Mouse (Mus musculus) mouse embryonic stem cell (cell line): ENCODE data around the gene Ypel3.

Experiments
- in situ Hi-C, 2 experiments: fragments of 300-500 bp; cut with MboI; formaldehyde crosslinking; loops; 1 replicate in 1 of 2; 3 replicates in 1 of 2; pipeline ENCODE4 v1.14.3; 2019 to 2020; ENCODE audit warnings: low sequenced_read_pairs in 2 of 2, low pct_unique_long_range_greater_than_20kb in 1 of 2, mixed read lengths in 1 of 2; ENCODE audit not compliant: unreplicated experiment in 1 of 2

Gene Ypel3

GRCm38 (mm10) chr7:126785056-126785455 is 8.3 kb downstream of the Ypel3 start:
- in situ Hi-C loops = no loop called here

GRCm38 (mm10) chr7:126786142-126786541 is 9.4 kb downstream of the Ypel3 start:
- in situ Hi-C loops = no loop called here

- in situ Hi-C loops = no loop called here
Measured at GRCm38 (mm10) chr7:126789141-126789540, 12.4 kb downstream of the Ypel3 start.

GRCm38 (mm10) chr7:126791851-126792720 is 15.3 kb downstream of the Ypel3 start, which contains the start of gene Ppp4c:
Ppp4c (minus strand) TSS chr7:126792496.
- in situ Hi-C loops = no loop called here

- in situ Hi-C loops = no loop called here
Measured at GRCm38 (mm10) chr7:126792721-126793443, 16.1 kb downstream of the Ypel3 start.

GRCm38 (mm10) chr7:126793456-126794270 is 16.9 kb downstream of the Ypel3 start:
- in situ Hi-C loops = no loop called here

- in situ Hi-C loops = no loop called here
Measured at GRCm38 (mm10) chr7:126794271-126794605, 17.5 kb downstream of the Ypel3 start.

GRCm38 (mm10) chr7:126795387-126796317 is 18.9 kb downstream of the Ypel3 start:
- in situ Hi-C loops = no loop called here

GRCm38 (mm10) chr7:126796350-126796932 is 19.7 kb downstream of the Ypel3 start:
- in situ Hi-C loops = no loop called here

- in situ Hi-C loops = no loop called here
Measured at GRCm38 (mm10) chr7:126797411-126798126, 20.8 kb downstream of the Ypel3 start, which contains the start of gene Fam57b. Fam57b (plus strand) TSS chr7:126797668.

GRCm38 (mm10) chr7:126798127-126799049 is 21.6 kb downstream of the Ypel3 start:
- in situ Hi-C loops = no loop called here

- in situ Hi-C loops = no loop called here
Measured at GRCm38 (mm10) chr7:126799050-126799467, 22.3 kb downstream of the Ypel3 start.

GRCm38 (mm10) chr7:126799468-126800268 is 22.9 kb downstream of the Ypel3 start:
- in situ Hi-C loops = no loop called here

GRCm38 (mm10) chr7:126800269-126801056 is 23.7 kb downstream of the Ypel3 start:
- in situ Hi-C loops = no loop called here

GRCm38 (mm10) chr7:126801057-126801422 is 24.3 kb downstream of the Ypel3 start:
- in situ Hi-C loops = no loop called here
